Mouse (Mus musculus) mature B cell (primary cell): Measurements from ENCODE around the gene Suco.

Experiments
- in situ Hi-C: fragments of 300-500 bp; cut with MboI; formaldehyde crosslinking; loops from 2 replicates; pipeline ENCODE4 v1.14.3; 2019

Suco gene

DNA sequence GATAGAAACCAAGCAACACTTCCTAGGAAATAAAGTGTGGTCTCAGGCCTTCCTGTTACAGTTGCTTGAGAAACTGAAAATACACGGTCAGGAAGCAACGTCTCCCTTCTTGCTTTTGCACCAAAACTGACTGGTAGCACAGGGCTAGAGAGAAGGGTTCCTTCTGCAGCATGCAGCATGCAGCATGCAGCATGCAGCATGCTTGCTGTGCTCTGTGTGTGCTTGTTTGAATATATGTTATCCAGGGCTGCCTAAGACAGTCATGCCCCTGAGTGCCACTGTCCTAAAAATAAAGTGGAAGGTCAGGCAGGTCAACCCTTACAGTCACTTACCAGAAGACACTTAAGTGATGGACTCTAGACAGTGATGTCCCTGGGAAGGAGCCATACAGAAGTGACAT lies 17.6 kb upstream of the Suco start:
- in situ Hi-C loops, result no loop called here

DNA sequence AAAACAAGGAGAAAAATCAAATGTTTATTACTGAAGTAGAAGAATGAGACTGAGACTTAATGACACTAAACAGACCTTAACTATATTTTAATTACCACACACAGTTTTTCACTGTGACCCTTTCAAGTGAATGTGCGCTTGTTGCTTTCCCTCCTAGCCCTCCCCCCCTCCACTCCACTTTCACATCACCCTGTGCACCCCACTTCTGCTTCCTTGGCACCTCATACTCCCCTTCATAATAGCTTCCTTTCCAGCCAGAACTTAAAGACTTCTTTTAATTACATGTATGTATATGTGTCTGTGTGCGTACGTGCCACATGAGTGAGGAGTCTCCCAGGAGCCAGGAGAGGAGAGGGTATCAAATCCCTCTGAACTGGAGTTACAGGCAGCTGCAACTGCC lies 12.3 kb upstream of the Suco start:
- in situ Hi-C loops, result loop anchor here (10.0 kb wide), 1 partner anchor 76 kb away; the partner anchor contains the start of gene Pigc

DNA sequence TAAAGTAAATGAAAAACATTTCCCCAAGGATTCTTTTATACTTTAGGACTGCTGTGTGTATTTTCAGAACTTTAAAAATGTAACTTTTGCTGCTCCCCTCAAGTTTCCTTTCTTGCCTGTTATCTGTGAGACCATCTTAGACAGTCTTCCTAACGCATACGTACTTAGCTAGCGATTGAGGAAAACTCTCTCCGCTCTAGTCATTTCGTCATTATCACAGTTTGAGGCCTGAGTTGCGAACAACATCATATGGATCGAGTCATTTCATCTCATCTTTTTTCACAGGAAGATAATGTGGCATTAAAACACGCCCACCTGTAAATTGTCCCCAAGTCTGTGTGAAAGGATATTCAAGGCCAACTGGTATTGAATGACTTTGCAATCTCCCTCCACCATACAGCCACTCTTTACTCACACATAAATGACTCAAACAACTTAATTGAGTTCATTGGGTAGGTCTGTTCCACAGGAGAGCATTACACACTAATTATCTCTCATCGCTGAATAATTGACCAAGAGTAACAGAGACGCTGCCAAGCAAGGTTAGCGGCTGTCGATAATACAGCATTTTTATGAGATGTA lies 11.3 kb upstream of the Suco start:
- in situ Hi-C loops, result loop anchor here (10.0 kb wide), 1 partner anchor 77 kb away; the partner anchor contains the start of gene Pigc

DNA sequence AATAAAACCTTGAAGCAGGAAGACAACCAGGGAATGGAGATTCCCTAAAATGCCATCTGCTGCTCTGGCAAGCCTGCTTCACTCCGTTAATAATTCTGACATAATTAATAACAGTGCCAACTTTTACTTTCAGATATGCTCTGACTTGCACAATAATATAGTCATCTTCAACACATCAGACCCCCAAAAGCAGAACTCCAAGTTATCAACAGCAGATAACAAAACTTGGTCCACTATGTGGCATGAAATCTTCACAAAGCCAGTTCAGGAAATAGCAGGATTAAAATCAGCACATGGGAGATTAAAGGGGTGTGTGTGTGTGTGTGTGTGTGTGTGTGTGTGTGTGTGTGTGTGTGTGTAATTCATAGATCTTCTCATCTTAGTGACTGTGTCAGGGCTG lies 9.3 kb upstream of the Suco start:
- in situ Hi-C loops, result loop anchor here (10.0 kb wide), 1 partner anchor 79 kb away; the partner anchor contains the start of gene Pigc

DNA sequence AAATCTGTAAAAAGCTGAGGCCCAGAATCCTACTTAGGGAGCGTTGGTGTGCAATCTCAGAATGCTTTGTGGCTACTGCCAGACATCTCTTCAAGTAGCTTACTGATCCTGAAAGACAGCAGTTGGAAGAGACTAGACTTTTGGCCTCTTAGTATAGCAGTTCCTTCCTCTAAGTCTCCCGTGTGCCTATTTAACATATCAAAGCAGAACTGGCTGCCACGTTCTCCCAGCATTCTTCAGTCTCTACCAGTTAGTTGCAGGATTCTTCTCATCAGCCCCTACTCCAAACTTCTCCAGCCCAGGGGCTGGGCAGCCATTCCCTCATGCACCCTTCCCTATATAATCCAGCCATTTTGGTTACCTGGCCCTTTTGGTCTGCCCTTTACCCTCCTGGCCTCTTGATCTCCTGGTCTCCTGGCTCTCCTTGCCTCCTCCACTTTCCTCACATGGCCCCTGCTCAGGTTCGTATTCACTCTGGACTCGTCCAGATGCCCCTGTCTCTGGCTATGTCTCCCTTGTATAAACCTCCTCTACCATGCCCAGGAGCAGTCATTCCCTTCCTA lies 1.2 kb upstream of the Suco start:
- in situ Hi-C loops, result no loop called here

DNA sequence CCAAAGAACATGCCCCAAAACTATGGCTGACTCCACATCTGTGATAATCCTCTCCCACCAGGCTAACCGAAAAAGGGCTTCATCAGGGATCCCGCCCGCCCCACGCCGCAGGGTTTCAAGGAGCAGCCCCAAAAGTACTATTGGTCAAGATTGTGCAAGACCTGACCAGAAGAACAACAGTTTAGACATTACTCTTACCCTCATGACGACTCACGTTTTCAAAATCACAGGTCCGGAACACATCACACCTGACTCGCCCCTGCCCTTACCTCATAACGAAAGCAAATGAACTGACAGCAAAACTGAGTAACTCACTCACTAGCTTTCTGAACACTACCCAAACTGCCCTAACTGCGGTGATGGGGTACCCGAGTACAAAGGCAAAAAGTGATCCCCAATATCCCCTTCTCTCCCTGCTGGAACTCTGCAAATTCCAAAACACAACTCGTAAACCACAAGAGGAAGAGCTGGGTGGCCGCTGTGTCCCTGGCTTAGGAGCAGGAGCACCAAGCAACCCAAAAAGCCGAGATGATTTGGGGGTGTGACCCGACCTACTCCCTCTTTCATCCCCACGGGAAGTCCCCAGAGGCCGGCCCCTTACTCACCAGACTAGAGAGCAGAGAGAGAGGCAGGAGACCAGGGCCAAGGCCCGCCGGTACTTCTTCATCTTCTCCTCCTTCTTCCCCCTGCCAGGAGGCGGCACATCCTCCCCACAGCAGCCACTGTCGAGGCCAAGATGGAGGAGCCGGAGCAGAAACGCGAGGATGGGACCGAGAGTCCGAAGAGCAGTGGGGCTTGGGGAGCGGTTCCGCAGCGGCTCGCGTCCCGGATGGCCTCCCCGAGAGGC lies 553 bp downstream of the Suco start:
- in situ Hi-C loops, result no loop called here

DNA sequence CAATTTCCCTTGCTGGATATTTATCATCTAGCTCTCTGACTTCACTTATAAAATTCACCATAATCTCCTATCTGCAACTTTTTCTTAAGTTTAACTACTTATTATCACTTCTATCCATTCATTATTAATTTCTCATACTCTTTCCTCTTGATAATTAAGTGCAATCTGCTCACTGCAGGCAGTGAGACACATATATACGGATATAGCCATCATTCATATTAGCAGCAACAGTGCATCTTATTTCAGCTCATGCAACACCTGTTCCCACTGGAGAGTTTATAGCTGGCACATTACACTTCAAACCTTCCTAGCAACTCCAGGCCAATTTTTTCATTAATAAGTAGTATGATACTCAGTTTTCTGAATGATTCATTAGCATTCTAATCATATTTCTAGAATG lies 7.1 kb downstream of the Suco start:
- in situ Hi-C loops, result no loop called here

DNA sequence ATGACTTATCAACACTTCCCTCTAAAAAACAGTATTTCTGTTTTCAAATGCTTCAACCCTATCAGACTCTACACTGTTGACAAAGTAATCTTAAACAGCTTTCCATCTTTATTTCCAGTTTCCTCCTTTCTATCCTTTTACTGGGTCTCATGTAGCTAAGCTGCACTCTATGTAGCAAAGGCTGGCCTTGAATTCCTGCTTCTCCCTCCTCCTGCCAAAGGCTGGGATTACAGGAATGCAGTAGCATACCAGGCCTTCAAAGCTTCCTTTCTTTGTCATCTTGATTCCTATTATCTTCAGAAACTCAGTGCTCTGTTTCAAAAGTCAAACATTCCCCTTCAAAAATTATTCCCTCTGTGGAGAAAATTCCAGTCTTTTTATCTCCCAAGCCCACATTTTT lies 8.1 kb downstream of the Suco start:
- in situ Hi-C loops, result no loop called here

DNA sequence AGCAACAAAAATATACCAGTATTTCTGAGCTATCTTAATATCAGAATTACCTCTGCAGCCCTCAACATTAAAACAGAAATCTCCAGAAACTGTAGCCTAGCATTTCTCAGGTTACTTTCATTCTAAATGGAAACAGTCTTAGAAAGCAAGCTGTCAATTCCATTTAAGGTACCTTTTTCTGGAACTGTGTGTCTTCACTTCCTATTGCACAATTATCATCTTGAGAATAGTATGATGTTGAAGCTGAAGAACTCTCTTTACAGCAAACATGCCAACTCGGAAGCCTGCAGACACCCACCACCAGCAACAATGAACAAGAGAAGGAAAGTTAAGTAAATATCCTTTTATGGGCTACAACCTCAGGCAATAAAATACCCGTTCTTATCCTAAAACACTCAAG lies 12.7 kb downstream of the Suco start:
- in situ Hi-C loops, result no loop called here

DNA sequence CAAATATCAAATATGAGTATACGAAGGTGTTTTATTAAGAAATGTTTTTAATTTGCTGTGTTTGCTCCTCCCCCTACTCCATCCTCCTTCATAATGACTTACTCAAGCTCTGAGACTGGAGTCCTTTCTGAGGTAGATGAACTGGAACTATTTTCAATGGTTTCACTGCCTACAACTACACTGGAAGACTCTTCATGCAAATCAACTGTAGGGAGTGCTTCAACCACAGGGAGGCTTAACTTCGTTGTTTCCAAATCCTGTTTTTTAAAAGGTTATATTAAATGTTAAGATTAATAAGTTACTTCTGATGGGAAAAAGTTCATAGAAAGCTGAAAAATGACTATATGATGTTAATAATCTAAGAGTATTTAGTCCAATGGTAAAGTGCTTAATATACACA lies 17.2 kb downstream of the Suco start:
- in situ Hi-C loops, result no loop called here

DNA sequence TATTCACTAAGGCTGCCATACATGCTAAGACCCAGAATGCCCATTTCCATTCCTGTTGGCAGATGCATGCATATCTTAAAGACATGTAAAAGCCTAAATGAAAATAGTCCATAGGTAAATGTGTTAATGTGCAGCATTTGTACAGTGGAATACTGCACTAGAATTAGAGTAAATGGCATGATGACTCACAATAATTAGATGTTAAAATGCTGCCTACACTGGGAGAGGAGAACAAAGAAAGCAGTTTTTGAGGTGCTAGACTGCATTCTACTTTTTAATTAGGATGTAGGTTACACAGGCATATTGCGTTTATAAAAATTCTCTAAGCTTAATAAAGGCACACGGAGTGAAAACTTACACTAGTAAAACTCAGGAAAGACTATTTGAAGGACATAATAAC lies 49.8 kb downstream of the Suco start:
- in situ Hi-C loops, result no loop called here

DNA sequence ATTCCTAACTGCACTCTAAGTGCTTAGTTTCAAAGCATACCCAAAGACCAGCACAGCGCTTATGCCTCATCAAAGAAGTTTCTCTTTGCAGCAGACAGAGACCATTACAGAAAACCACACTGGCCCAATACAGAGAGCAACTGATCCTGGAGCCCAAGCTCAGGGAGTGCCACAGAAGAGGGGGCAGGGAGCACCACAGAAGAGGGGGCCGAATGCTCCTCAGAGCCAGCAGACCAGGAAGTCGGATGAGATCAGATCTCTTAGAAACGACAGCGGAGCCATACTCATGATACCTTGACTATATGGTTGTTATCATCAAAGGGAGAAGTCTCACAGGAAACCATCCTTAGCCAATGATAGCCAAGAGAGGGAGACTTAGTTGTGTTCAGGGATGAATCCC lies 67.1 kb downstream of the Suco start:
- in situ Hi-C loops, result loop anchor here (10.0 kb wide), 1 partner anchor 55 kb away; no protein-coding TSS in a partner anchor

DNA sequence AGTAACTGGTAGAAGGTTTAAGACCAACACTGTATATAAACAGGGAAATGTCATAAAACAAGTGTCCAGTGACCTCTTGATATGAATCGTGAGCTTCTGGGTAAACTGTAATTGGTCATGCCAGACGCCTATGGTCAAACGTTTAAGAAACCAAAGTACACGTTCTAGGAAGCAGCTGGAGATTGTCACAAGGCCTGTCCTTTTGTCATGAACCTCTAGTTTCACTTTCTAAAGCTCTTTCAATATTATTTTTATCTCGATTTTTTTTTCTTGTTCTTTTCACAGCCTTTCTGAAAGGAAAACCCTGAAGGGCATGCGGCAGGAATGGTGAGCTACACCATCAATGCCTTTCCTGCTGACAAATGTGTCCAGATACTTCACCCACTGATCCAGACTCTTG lies 67.5 kb downstream of the Suco start:
- in situ Hi-C loops, result loop anchor here (10.0 kb wide), 1 partner anchor 54 kb away; no protein-coding TSS in a partner anchor

DNA sequence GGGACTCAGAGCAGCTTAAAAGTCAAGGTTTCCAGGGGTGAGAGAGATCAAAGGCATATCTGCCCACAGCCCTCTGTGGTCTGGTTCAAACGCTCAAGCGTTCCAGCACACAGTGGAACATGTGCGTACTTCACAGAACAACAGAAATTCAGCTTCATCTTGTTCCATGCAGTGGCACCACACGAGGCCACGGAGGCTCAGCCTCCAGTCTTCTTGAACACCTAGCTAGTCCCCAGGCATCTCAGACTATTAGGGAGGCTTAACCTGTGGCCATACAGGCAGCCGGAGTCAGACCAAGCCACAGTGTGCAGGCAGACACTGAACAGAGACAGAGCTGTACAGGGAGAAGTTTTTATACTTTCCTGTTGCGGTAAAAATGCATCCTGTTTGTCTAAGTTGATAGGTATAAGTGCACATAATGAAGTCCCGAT lies 71.9 kb downstream of the Suco start:
- in situ Hi-C loops, result loop anchor here (10.0 kb wide), 1 partner anchor 50 kb away; no protein-coding TSS in a partner anchor

DNA sequence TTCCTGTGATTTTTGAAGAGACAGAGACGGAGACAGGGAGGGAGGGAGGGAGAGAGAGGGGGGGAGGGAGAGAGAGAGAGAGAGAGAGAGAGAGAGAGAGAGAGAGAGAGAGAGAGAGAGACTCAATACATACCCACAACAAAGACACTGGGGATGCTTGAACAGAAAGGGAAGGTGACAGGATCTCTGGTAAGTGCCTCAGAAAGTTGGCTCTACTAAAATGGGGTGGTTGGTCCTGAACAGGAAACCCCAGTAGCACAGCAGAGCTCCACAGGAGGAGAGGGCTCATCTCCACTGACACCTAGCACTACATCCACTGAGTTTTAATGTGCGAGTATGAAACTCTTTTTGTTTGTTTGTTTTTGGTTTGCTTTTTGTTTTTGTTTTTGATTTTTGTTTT lies 75.2 kb downstream of the Suco start:
- in situ Hi-C loops, result loop anchor here (10.0 kb wide), 1 partner anchor 47 kb away; no protein-coding TSS in a partner anchor

DNA sequence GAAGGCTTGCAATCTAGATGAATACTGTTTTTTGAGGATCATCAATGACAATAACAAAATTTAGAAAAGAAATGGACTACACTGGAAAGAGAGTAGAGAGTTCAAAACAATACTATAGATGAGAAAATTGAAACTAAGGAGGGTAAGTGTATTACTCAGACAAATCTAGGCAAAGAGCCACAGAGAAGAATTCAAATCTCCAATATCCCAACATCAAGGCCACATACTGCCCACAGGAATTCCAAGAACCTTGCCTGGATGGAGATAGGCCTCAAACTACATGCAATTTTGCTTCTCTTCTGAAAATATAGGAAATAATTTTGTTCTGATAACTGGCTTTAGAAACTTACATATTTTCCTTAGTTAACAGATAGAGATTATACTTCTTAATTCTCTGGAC lies 76.2 kb downstream of the Suco start:
- in situ Hi-C loops, result loop anchor here (10.0 kb wide), 1 partner anchor 45 kb away; no protein-coding TSS in a partner anchor

DNA sequence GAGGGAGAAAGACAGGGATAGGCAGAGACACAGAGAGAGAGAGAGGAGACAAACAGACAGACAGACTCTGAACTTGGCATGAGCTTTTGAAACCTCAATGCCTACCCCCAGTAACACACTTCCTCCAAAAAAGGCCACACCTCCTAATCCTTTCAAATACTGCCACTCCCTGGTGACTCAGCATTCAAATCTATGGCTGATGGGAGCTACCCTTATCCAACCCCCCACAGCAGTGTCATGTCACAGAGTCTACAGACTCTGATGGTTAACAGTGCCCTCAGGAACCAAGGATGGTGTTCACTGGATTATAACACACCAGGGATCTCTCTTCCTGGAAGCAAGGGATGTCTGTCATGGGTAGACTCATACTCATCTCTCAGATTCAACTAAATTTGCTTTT lies 76.7 kb downstream of the Suco start:
- in situ Hi-C loops, result loop anchor here (10.0 kb wide), 1 partner anchor 45 kb away; no protein-coding TSS in a partner anchor

DNA sequence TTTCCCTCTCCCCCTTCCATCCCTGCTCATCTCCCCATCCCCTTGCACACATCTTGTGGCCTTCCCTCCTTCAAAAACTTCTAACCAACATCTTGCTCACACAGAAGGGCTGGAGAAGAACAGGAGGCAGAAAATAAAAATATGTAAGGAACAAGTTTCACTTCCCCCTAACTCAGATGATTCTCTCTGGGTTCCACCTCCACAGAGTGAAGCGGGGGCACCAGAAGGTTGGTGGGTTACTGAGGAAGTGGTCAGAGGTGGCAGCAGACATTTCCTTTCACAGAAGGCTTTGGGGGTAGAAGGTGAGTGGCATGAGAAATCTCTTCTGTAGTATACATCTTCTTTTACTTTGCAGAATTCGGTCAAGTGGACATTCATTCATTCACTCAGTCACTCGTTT lies 77.6 kb downstream of the Suco start:
- in situ Hi-C loops, result no loop called here

DNA sequence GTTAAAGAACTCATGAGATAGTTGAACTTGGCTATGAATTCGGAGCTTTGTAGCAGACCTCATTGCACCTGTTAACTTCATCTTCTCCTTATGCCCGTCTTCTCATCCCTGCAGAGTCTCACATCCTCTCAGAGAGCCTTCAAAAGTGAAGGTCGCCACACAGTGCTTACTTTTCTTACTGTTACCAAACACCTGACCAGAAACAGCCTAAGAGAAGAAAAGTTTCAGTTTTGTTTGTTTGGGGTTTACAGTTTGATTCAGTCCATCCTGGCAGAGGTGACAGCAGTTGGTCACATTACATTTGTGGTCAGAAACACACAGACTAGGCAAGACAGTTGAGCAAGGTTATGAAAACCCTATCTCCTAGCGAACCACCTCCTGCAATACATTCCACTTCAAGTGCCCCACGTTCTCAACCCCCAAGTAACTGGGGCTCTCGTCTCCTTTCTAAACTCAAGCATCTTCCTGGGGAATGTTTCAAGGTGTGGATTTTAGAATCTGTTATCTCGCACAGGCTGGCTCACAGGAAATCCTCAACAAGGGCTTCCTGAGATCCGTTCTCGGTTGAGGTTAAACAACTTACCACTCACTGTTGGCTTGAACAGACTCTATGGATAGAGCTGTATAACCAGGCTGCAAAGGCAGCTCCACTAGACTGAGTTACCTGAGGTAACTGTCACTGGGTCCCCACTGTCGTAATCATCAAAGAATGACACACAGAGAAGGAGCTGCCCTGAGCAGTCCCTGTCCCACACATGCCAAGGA lies 81.9 kb downstream of the Suco start:
- in situ Hi-C loops, result no loop called here

DNA sequence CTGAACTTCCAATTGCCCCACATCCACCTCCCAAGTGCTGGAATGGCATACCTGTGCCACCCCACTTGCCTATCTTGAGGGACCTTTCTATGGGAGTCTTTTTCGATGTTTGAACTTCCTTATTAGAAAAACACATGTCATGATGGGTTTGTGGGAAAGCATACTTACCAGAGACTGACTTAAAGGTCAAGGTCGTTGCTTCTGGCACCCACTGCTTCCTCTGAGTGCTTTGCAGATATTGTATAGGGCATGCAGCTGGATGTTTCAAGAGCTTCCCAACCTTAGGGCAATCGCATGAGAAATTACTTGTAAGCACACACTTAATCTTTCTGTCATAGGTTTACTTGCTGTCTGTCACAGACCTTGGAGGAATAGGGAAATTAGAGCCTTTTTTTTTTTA lies 83.2 kb downstream of the Suco start:
- in situ Hi-C loops, result no loop called here

DNA sequence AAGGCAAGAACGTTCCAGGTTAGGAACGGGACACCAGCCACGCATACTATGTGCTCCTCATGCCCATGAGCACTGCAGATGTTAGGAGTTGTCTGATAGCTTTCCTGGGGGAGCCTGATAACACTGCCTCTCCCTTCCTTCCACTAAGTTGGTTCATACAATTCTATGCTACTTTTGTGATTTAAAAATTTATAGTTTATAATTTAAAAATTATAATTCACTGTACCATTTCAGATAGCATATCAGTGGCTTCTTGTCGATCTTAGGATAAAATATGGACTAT lies 83.9 kb downstream of the Suco start:
- in situ Hi-C loops, result no loop called here
